Mouse (Mus musculus): ENCODE results near the gene Txnrd2. TPM values are rescaled to one million over a fixed set of nuclear protein-coding genes. Genes with fewer than 3 reads are reported as not detected.

Gene Txnrd2
- polyA plus RNA-seq, 1 experiment from 2014 or later: 27.8 TPM

DNA sequence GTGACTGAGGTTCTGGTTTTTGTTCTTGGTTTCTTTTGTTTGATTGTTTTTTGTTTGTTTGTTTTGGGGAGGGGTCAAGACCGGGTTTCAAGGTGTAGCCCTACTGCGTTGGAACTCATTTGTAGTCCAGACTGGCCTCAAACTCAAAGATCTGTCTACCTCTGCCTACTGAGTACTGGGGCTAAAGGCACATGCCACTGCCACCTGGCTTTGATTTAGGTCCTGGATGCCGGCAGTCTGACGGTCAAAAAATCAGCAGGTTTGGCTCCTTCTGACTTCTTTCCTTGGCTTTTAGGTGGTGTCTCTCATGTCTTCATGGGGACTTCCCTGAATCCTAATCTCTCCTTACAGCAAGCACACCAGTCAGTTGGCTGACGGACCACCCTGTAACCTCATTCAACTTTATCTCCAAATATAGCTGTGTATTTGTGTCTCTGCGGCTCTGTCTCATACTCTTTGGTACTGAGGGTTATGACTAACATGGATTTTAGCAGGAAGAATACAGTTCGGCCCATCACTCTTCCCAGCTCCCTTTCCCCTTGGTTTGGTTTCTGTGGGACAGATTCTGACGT lies 4.5 kb downstream of the Txnrd2 start:
- Histone ChIP-seq H3K9me3 (ENCODE audit: control insufficient read depth, low read length) (no peaks in the 10 kb centered on the region), H3K4me2 (ENCODE audit: low read length) (no peak overlapping the region), H3K27me3 (replicated peaks; ENCODE audit: control insufficient read depth, insufficient read depth, low read length) (no peaks in the 10 kb centered on the region), H3K36me3 (ENCODE audit: control insufficient read depth, insufficient read depth) (no peaks in the 10 kb centered on the region), H3K9ac (replicated peaks; ENCODE audit: low read depth, low read length) (no peak overlapping the region), H3K4me3 (replicated peaks; ENCODE audit: low read length) (no peak overlapping the region), H3K4me1 (replicated peaks; ENCODE audit: control insufficient read depth, insufficient read depth, low read length) (peaks cover 10% of the 10 kb centered on the region), H3K27ac (ENCODE audit: low read length) (no peak overlapping the region)
- 85% methylated on average over 8 of the region's 8 CpGs for WGBS
- ATAC-seq: no peak

- no peak for ATAC-seq
- no peak overlapping the region for H3K9ac ChIP-seq (replicated peaks; ENCODE audit: low read depth, low read length)
- H3K27ac ChIP-seq (ENCODE audit: low read length): no peak overlapping the region
- no peaks in the 10 kb centered on the region for H3K27me3 ChIP-seq (replicated peaks; ENCODE audit: control insufficient read depth, insufficient read depth, low read length)
- no peaks in the 10 kb centered on the region for H3K36me3 ChIP-seq (ENCODE audit: control insufficient read depth, insufficient read depth)
- H3K9me3 ChIP-seq (ENCODE audit: control insufficient read depth, low read length): no peaks in the 10 kb centered on the region
- WGBS: 97% methylated on average over 5 of the region's 5 CpGs
- H3K4me1 ChIP-seq (replicated peaks; ENCODE audit: control insufficient read depth, insufficient read depth, low read length): no peaks in the 10 kb centered on the region
- no peak overlapping the region for H3K4me3 ChIP-seq (replicated peaks; ENCODE audit: low read length)
- no peak overlapping the region for H3K4me2 ChIP-seq (ENCODE audit: low read length)
Measured at GRCm38 (mm10) chr16:18433341-18433920, 7.2 kb downstream of the Txnrd2 start.

DNA sequence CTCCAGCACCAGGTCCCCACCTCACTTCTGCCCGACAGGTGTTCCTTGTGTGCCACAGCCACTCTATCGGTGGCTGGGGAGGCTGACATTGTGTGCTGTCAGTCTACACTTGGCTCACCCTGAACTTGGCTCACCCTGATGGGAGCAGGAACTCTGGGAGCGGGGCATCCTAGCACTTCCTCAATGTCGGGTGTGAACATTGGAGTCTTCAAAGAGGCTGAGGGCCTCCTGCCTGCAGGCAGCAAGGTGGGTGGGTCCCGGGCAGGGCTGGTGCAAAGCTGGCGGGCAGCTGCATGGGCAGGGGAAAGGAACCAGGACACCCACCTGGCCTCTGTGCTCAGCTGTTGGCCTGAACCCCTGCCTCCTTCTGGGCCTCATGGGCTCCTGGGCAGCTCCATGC lies 9.9 kb downstream of the Txnrd2 start:
- no peak for ATAC-seq
- no peaks in the 10 kb centered on the region for H3K36me3 ChIP-seq (ENCODE audit: control insufficient read depth, insufficient read depth)
- no peak overlapping the region for H3K4me3 ChIP-seq (replicated peaks; ENCODE audit: low read length)
- no peaks in the 10 kb centered on the region for H3K4me1 ChIP-seq (replicated peaks; ENCODE audit: control insufficient read depth, insufficient read depth, low read length)
- H3K9me3 ChIP-seq (ENCODE audit: control insufficient read depth, low read length): no peaks in the 10 kb centered on the region
- no peak overlapping the region for H3K27ac ChIP-seq (ENCODE audit: low read length)
- no peak overlapping the region for H3K4me2 ChIP-seq (ENCODE audit: low read length)
- no peak overlapping the region for H3K9ac ChIP-seq (replicated peaks; ENCODE audit: low read depth, low read length)
- 91% methylated on average over 6 of the region's 6 CpGs for WGBS
- no peaks in the 10 kb centered on the region for H3K27me3 ChIP-seq (replicated peaks; ENCODE audit: control insufficient read depth, insufficient read depth, low read length)

GRCm38 (mm10) chr16:18443385-18443841 lies 17.2 kb downstream of the Txnrd2 start:
- Histone ChIP-seq H3K9me3 (ENCODE audit: control insufficient read depth, low read length) (no peaks in the 10 kb centered on the region), H3K4me3 (replicated peaks; ENCODE audit: low read length) (no peak overlapping the region), H3K4me1 (replicated peaks; ENCODE audit: control insufficient read depth, insufficient read depth, low read length) (no peaks in the 10 kb centered on the region), H3K27ac (ENCODE audit: low read length) (no peak overlapping the region), H3K9ac (replicated peaks; ENCODE audit: low read depth, low read length) (no peak overlapping the region), H3K36me3 (ENCODE audit: control insufficient read depth, insufficient read depth) (no peaks in the 10 kb centered on the region), H3K27me3 (replicated peaks; ENCODE audit: control insufficient read depth, insufficient read depth, low read length) (no peaks in the 10 kb centered on the region), H3K4me2 (ENCODE audit: low read length) (no peak overlapping the region)
- 24% methylated on average over 8 of the region's 8 CpGs for WGBS
- peak; percentile 92 for ATAC-seq

- Histone ChIP-seq H3K9me3 (ENCODE audit: control insufficient read depth, low read length) (no peaks in the 10 kb centered on the region), H3K4me3 (replicated peaks; ENCODE audit: low read length) (no peak overlapping the region), H3K27ac (ENCODE audit: low read length) (no peak overlapping the region), H3K36me3 (ENCODE audit: control insufficient read depth, insufficient read depth) (no peaks in the 10 kb centered on the region), H3K4me2 (ENCODE audit: low read length) (no peak overlapping the region), H3K4me1 (replicated peaks; ENCODE audit: control insufficient read depth, insufficient read depth, low read length) (peaks cover 3% of the 10 kb centered on the region; the same call in 1 of the 2 replicates), H3K9ac (replicated peaks; ENCODE audit: low read depth, low read length) (no peak overlapping the region), H3K27me3 (replicated peaks; ENCODE audit: control insufficient read depth, insufficient read depth, low read length) (no peaks in the 10 kb centered on the region)
- ATAC-seq: no peak
Measured at GRCm38 (mm10) chr16:18447243-18447642, 21.1 kb downstream of the Txnrd2 start.

GRCm38 (mm10) chr16:18448104-18448503 lies 21.9 kb downstream of the Txnrd2 start:
- WGBS: 88% methylated on average over 6 of the region's 6 CpGs
- ATAC-seq: no peak

GRCm38 (mm10) chr16:18449005-18449404 lies 22.8 kb downstream of the Txnrd2 start:
- no peak for ATAC-seq
- Histone ChIP-seq H3K27ac (ENCODE audit: low read length) (no peak overlapping the region), H3K36me3 (ENCODE audit: control insufficient read depth, insufficient read depth) (no peaks in the 10 kb centered on the region), H3K4me3 (replicated peaks; ENCODE audit: low read length) (no peak overlapping the region), H3K9ac (replicated peaks; ENCODE audit: low read depth, low read length) (no peak overlapping the region), H3K9me3 (ENCODE audit: control insufficient read depth, low read length) (no peaks in the 10 kb centered on the region), H3K4me2 (ENCODE audit: low read length) (no peak overlapping the region), H3K4me1 (replicated peaks; ENCODE audit: control insufficient read depth, insufficient read depth, low read length) (peaks cover 5% of the 10 kb centered on the region), H3K27me3 (replicated peaks; ENCODE audit: control insufficient read depth, insufficient read depth, low read length) (no peaks in the 10 kb centered on the region)
- 95% methylated on average over 4 of the region's 4 CpGs for WGBS

More at GRCm38 (mm10) chr16:18448104-18448503, 21.9 kb downstream of the Txnrd2 start:
- no peak overlapping the region for H3K27ac ChIP-seq (ENCODE audit: low read length)
- H3K4me3 ChIP-seq (replicated peaks; ENCODE audit: low read length): no peak overlapping the region
- H3K9me3 ChIP-seq (ENCODE audit: control insufficient read depth, low read length): no peaks in the 10 kb centered on the region
- H3K36me3 ChIP-seq (ENCODE audit: control insufficient read depth, insufficient read depth): no peaks in the 10 kb centered on the region
- H3K27me3 ChIP-seq (replicated peaks; ENCODE audit: control insufficient read depth, insufficient read depth, low read length): no peaks in the 10 kb centered on the region
- no peak overlapping the region for H3K4me2 ChIP-seq (ENCODE audit: low read length)
- H3K4me1 ChIP-seq (replicated peaks; ENCODE audit: control insufficient read depth, insufficient read depth, low read length): peaks cover 5% of the 10 kb centered on the region
- no peak overlapping the region for H3K9ac ChIP-seq (replicated peaks; ENCODE audit: low read depth, low read length)

GRCm38 (mm10) chr16:18451486-18452181 lies 25.4 kb downstream of the Txnrd2 start:
- H3K4me2 ChIP-seq (ENCODE audit: low read length): no peak overlapping the region
- H3K36me3 ChIP-seq (ENCODE audit: control insufficient read depth, insufficient read depth): no peaks in the 10 kb centered on the region
- no peaks in the 10 kb centered on the region for H3K9me3 ChIP-seq (ENCODE audit: control insufficient read depth, low read length)
- H3K4me3 ChIP-seq (replicated peaks; ENCODE audit: low read length): no peak overlapping the region
- 54% methylated on average over 9 of the region's 9 CpGs for WGBS
- H3K4me1 ChIP-seq (replicated peaks; ENCODE audit: control insufficient read depth, insufficient read depth, low read length): peaks cover 5% of the 10 kb centered on the region
- no peak overlapping the region for H3K27ac ChIP-seq (ENCODE audit: low read length)
- ATAC-seq: peak; percentile 58
- H3K27me3 ChIP-seq (replicated peaks; ENCODE audit: control insufficient read depth, insufficient read depth, low read length): no peaks in the 10 kb centered on the region
- H3K9ac ChIP-seq (replicated peaks; ENCODE audit: low read depth, low read length): no peak overlapping the region

DNA sequence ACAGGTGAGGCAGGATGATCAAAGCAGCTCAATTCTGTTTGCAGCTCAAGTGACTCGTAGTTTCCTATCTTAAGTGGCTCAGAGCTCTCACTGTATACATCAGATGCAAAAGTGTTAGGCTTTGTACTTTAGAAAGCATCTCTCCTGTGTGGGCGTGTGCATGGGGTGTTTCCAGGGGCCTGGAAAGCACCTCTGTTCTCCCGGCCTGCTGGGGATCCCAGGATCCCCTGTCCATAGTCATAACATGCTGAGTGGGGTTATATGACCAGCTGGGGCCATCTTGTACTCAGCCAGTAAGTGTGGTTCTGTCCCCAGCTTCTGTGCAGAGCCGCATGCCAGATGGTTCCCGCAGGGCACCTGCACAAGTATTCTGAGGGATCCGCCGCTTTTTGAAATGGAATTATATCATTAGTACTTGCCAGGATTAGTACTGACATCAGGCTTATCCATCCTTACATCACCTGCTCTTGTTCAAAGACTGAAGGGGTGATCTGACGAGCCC lies 26.2 kb downstream of the Txnrd2 start:
- peak; percentile 43; the same call in 1 of the 2 replicates for ATAC-seq
- Histone ChIP-seq H3K4me2 (ENCODE audit: low read length) (no peak overlapping the region), H3K9me3 (ENCODE audit: control insufficient read depth, low read length) (no peaks in the 10 kb centered on the region), H3K27ac (ENCODE audit: low read length) (no peak overlapping the region), H3K4me1 (replicated peaks; ENCODE audit: control insufficient read depth, insufficient read depth, low read length) (peaks cover 5% of the 10 kb centered on the region), H3K36me3 (ENCODE audit: control insufficient read depth, insufficient read depth) (no peaks in the 10 kb centered on the region), H3K4me3 (replicated peaks; ENCODE audit: low read length) (no peak overlapping the region), H3K27me3 (replicated peaks; ENCODE audit: control insufficient read depth, insufficient read depth, low read length) (no peaks in the 10 kb centered on the region), H3K9ac (replicated peaks; ENCODE audit: low read depth, low read length) (no peak overlapping the region)
- 72% methylated on average over 8 of the region's 8 CpGs for WGBS
